Mouse (Mus musculus) MEL (cell line): ENCODE data around the gene Gm3336. TPM values are rescaled to one million over a fixed set of nuclear protein-coding genes. Genes with fewer than 3 reads are reported as not detected.

Source experiments
- DNase-seq: peaks from one replicate; pipeline ENCODE4 v3.0.0; 2011; ENCODE audit warnings: low read depth, low spot score
- H3K27ac ChIP-seq: 2 replicates; pipeline ENCODE4 v1.5.1; 2012; ENCODE audit warnings: low read depth, mild to moderate bottlenecking, control low read depth, low read length, moderate library complexity; ENCODE audit not compliant: control insufficient read depth
- H3K27me3 ChIP-seq, 2 experiments: fragments of 150-350 bp in 1 of 2; sonication (generic) in 1 of 2; 2 replicates each; pipeline ENCODE4 v1.6.1; 2012; ENCODE audit warnings: low read length in 2 of 2, mild to moderate bottlenecking in 2 of 2, improper control_type of control experiment in 1 of 2, moderate library complexity in 1 of 2; ENCODE audit not compliant: insufficient read depth in 2 of 2, control insufficient read depth in 1 of 2
- H3K36me3 ChIP-seq, 2 experiments: 2 replicates each; pipeline ENCODE4 v1.6.1; 2012 to 2014; ENCODE audit warnings: low read length in 2 of 2, improper control_type of control experiment in 1 of 2, inconsistent platforms in 1 of 2, mild to moderate bottlenecking in 1 of 2; ENCODE audit not compliant: insufficient read depth in 2 of 2, control insufficient read depth in 1 of 2
- H3K4me1 ChIP-seq, 2 experiments: fragments of 150-350 bp in 1 of 2; sonication (generic) in 1 of 2; 2 replicates each; pipeline ENCODE4 v1.6.1; 2012; ENCODE audit warnings: low read length in 2 of 2, improper control_type of control experiment in 1 of 2, mild to moderate bottlenecking in 1 of 2; ENCODE audit not compliant: insufficient read depth in 2 of 2, control insufficient read depth in 1 of 2
- H3K4me3 ChIP-seq, 2 experiments: fragments of 150-350 bp in 1 of 2; sonication (generic) in 1 of 2; 2 replicates each; pipeline ENCODE4 v1.5.1; 2012; ENCODE audit warnings: low read depth in 2 of 2, low read length in 2 of 2, mild to moderate bottlenecking in 2 of 2, moderate library complexity in 2 of 2, control low read depth in 1 of 2, improper control_type of control experiment in 1 of 2; ENCODE audit not compliant: control insufficient read depth in 1 of 2, insufficient read depth in 1 of 2
- H3K79me2 ChIP-seq: 2 replicates; pipeline ENCODE4 v1.6.1; 2012; ENCODE audit warnings: mild to moderate bottlenecking, low read length, moderate library complexity; ENCODE audit not compliant: control insufficient read depth, poor library complexity, insufficient read depth
- H3K9ac ChIP-seq: 2 replicates; pipeline ENCODE4 v1.6.1; 2012; ENCODE audit warnings: low read depth, mild to moderate bottlenecking, control low read depth, low read length, moderate library complexity; ENCODE audit not compliant: control insufficient read depth, poor library complexity, severe bottlenecking
- H3K9me3 ChIP-seq: fragments of 150-350 bp; sonication (generic); replicated peaks from 2 replicates; pipeline ENCODE4 v1.6.1; 2012; ENCODE audit warnings: mild to moderate bottlenecking, low read length, improper control_type of control experiment, moderate library complexity; ENCODE audit not compliant: insufficient read depth
- BHLHE40 ChIP-seq: IDR thresholded peaks from 2 replicates; pipeline ENCODE4 v1.6.1; 2012; ENCODE audit warnings: low read depth, mild to moderate bottlenecking, inconsistent platforms, low read length, improper control_type of control experiment, borderline replicate concordance
- CTCF ChIP-seq, 3 experiments: IDR thresholded peaks in 2 of 3; conservative IDR thresholded peaks in 1 of 3; 2 replicates each; pipeline ENCODE4 v1.5.1; 2011 to 2012; ENCODE audit warnings: low read length in 3 of 3, low read depth in 2 of 3, mild to moderate bottlenecking in 2 of 3, improper control_type of control experiment in 1 of 3, inconsistent platforms in 1 of 3, mixed read lengths in 1 of 3, moderate library complexity in 1 of 3; ENCODE audit not compliant: control insufficient read depth in 1 of 3, insufficient read depth in 1 of 3, poor library complexity in 1 of 3, severe bottlenecking in 1 of 3
- GABPA ChIP-seq: IDR thresholded peaks from 2 replicates; pipeline ENCODE4 v1.6.1; 2012; ENCODE audit warnings: low read depth, mild to moderate bottlenecking, inconsistent platforms, low read length, improper control_type of control experiment, moderate library complexity
- JUND ChIP-seq: IDR thresholded peaks from 2 replicates; pipeline ENCODE4 v1.6.1; 2011; ENCODE audit warnings: low read depth, mild to moderate bottlenecking, improper control_type of control experiment, low read length
- MAFK ChIP-seq: IDR thresholded peaks from 2 replicates; pipeline ENCODE4 v1.6.1; 2011; ENCODE audit warnings: low read depth, mild to moderate bottlenecking, low read length, improper control_type of control experiment, borderline replicate concordance
- MAX ChIP-seq: IDR thresholded peaks from 2 replicates; pipeline ENCODE4 v1.6.1; 2011; ENCODE audit warnings: low read length, improper control_type of control experiment
- MAZ ChIP-seq: IDR thresholded peaks from 2 replicates; pipeline ENCODE4 v1.6.1; 2012; ENCODE audit warnings: low read depth, mild to moderate bottlenecking, inconsistent platforms, low read length, improper control_type of control experiment
- MEF2A ChIP-seq: IDR thresholded peaks from 2 replicates; pipeline ENCODE4 v1.6.1; 2014; ENCODE audit warnings: low read depth, mild to moderate bottlenecking, inconsistent platforms, low read length, improper control_type of control experiment; ENCODE audit not compliant: poor library complexity, insufficient replicate concordance, severe bottlenecking; ENCODE audit errors: extremely low read depth
- MYC ChIP-seq: IDR thresholded peaks from 2 replicates; pipeline ENCODE4 v1.6.1; 2011; ENCODE audit warnings: low read depth, mild to moderate bottlenecking, low read length, improper control_type of control experiment, moderate library complexity
- NELFE ChIP-seq: IDR thresholded peaks from 2 replicates; pipeline ENCODE4 v1.6.1; 2011; ENCODE audit warnings: low read depth, low read length, improper control_type of control experiment
- NRF1 ChIP-seq: IDR thresholded peaks from 2 replicates; pipeline ENCODE4 v1.6.1; 2014; ENCODE audit warnings: low read depth, mild to moderate bottlenecking, inconsistent platforms, low read length, improper control_type of control experiment, moderate library complexity; ENCODE audit not compliant: poor library complexity, insufficient read depth, severe bottlenecking
- POLR2A ChIP-seq, 2 experiments: IDR thresholded peaks; 2 replicates each; pipeline ENCODE4 v1.6.1; 2011 to 2012; ENCODE audit warnings: low read length in 2 of 2, mild to moderate bottlenecking in 2 of 2, control low read depth in 1 of 2, improper control_type of control experiment in 1 of 2, low read depth in 1 of 2, moderate library complexity in 1 of 2; ENCODE audit not compliant: control insufficient read depth in 1 of 2, insufficient read depth in 1 of 2, poor library complexity in 1 of 2
- RAD21 ChIP-seq: IDR thresholded peaks from 2 replicates; pipeline ENCODE4 v1.6.1; 2011; ENCODE audit warnings: mild to moderate bottlenecking, low read depth, low read length, improper control_type of control experiment
- RCOR1 ChIP-seq: IDR thresholded peaks from 2 replicates; pipeline ENCODE4 v1.6.1; 2012; ENCODE audit warnings: low read depth, mild to moderate bottlenecking, inconsistent platforms, low read length, improper control_type of control experiment
- SIN3A ChIP-seq: IDR thresholded peaks from 2 replicates; pipeline ENCODE4 v1.6.1; 2012; ENCODE audit warnings: low read length, improper control_type of control experiment, inconsistent platforms
- SMC3 ChIP-seq: IDR thresholded peaks from 2 replicates; pipeline ENCODE4 v1.6.1; 2011; ENCODE audit warnings: low read depth, low read length, improper control_type of control experiment
- TAL1 ChIP-seq: IDR thresholded peaks from 2 replicates; pipeline ENCODE4 v1.6.1; 2012; ENCODE audit warnings: mild to moderate bottlenecking, inconsistent platforms, low read length, moderate library complexity, mixed read lengths
- TBP ChIP-seq: IDR thresholded peaks from 2 replicates; pipeline ENCODE4 v1.8.0; 2011; ENCODE audit warnings: low read depth, low read length, improper control_type of control experiment
- USF1 ChIP-seq: IDR thresholded peaks from 2 replicates; pipeline ENCODE4 v1.6.1; 2014; ENCODE audit warnings: low read depth, mild to moderate bottlenecking, inconsistent platforms, low read length, improper control_type of control experiment, moderate library complexity
- ZC3H11A ChIP-seq: IDR thresholded peaks from 2 replicates; pipeline ENCODE4 v1.6.1; 2012; ENCODE audit warnings: low read depth, mild to moderate bottlenecking, inconsistent platforms, low read length, improper control_type of control experiment
- ZKSCAN1 ChIP-seq: IDR thresholded peaks from 2 replicates; pipeline ENCODE4 v1.6.1; 2012; ENCODE audit warnings: low read depth, mild to moderate bottlenecking, inconsistent platforms, low read length, improper control_type of control experiment, moderate library complexity
- ZMIZ1 ChIP-seq: IDR thresholded peaks from 2 replicates; pipeline ENCODE4 v1.6.1; 2012; ENCODE audit warnings: low read depth, mild to moderate bottlenecking, inconsistent platforms, low read length, improper control_type of control experiment, moderate library complexity
- ZNF384 ChIP-seq: IDR thresholded peaks from 2 replicates; pipeline ENCODE4 v1.6.1; 2012; ENCODE audit warnings: low read depth, mild to moderate bottlenecking, inconsistent platforms, low read length, improper control_type of control experiment
- polyA plus RNA-seq, 2 experiments: library from polyadenylated mRNA; stranded (reverse) in 1 of 2; unstranded in 1 of 2; fragments of >175 nt in 1 of 2; fragments of >200 nt in 1 of 2; gene quantifications; 2 replicates each; pipeline versions ENCODE4 v1.2.1 to v1.2.4; 2012; ENCODE audit warnings: low replicate concordance in 2 of 2, low read depth in 1 of 2; ENCODE audit not compliant: insufficient read length in 2 of 2, insufficient read depth in 1 of 2, missing spikeins in 1 of 2
- total RNA-seq: library from RNA; depleted of rRNA; stranded (reverse); fragments of 300-350 nt; gene quantifications from 2 replicates; pipeline ENCODE4 v1.2.3, GENCODE M21; 2012

The Gm3336 gene
- total and polyA plus RNA-seq, 3 experiments = 0.19 to 0.72 TPM; not detected in 1

- no peaks in the 10 kb centered on the region for H3K27me3 ChIP-seq
- peak overlapping the region; percentile 89 for H3K27ac ChIP-seq
- H3K4me3 ChIP-seq = no peak overlapping the region
- TF ChIP-seq ZNF384 (no peak), RAD21 (no peak), CTCF (IDR thresholded peaks at IDR 0.05 in 2 of 3, conservative IDR thresholded peaks at IDR 0.05 in 1 of 3; ENCODE audit: control insufficient read depth in 1 of 3, insufficient read depth in 1 of 3, low read depth in 2 of 3, low read length in 3 of 3, poor library complexity in 1 of 3, severe bottlenecking in 1 of 3) (no peak), NRF1 (no peak), GABPA (no peak), SMC3 (no peak), MYC (no peak), TBP (no peak), TAL1 (no peak), RCOR1 (no peak), ZKSCAN1 (no peak), ZC3H11A (no peak), BHLHE40 (no peak), MAX (no peak), MEF2A (no peak)
- H3K9ac ChIP-seq = peak overlapping the region; percentile 84
- peaks cover 0 to 20% of the 10 kb centered on the region in 2 experiments; a peak in 2 of 4 replicates for H3K36me3 ChIP-seq
- H3K79me2 ChIP-seq = peaks cover 22% of the 10 kb centered on the region
- H3K9me3 ChIP-seq = no peaks in the 10 kb centered on the region
- peak; percentile 27 for DNase-seq
- H3K4me1 ChIP-seq = peaks cover 5 to 21% of the 10 kb centered on the region in 2 experiments; a peak in 3 of 4 replicates
Observed at GRCm38 (mm10) chr8:70674716-70675115, 43.6 kb upstream of the Gm3336 start.

DNA sequence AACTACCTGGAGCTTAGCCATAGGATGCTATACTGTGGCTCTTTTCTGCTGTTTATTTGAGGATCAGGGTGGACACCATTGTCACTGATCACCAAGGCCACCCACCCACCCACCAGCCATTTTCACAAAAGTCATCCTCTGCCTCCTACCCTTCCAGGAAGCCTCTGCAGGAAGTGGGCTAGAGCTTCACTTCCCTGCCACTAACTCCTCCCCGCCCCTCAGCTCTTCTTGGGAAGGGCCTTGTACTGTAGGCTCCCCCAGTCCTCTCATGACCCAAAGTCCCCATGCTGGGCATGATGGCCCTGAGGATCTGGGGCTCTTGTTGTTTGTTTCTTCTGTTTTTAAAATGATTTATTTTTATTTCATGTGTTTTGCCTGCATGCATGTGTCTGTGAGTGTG lies 43.0 kb upstream of the Gm3336 start:
- Histone ChIP-seq H3K27me3 (no peaks in the 10 kb centered on the region), H3K79me2 (peaks cover 22% of the 10 kb centered on the region), H3K4me1 (peaks cover 5 to 21% of the 10 kb centered on the region in 2 experiments; a peak in 3 of 4 replicates), H3K27ac (no peak overlapping the region; the same call in 1 of the 2 replicates), H3K9me3 (no peaks in the 10 kb centered on the region), H3K9ac (no peak overlapping the region), H3K36me3 (peaks cover 0 to 20% of the 10 kb centered on the region in 2 experiments; a peak in 2 of 4 replicates), H3K4me3 (no peak overlapping the region)
- peak; percentile 29 for DNase-seq
- TF ChIP-seq MAZ (no peak), POLR2A (IDR thresholded peaks at IDR 0.05; ENCODE audit: control insufficient read depth in 1 of 2, insufficient read depth in 1 of 2, low read depth in 1 of 2, low read length in 2 of 2, poor library complexity in 1 of 2) (no peak), NRF1 (no peak), TBP (no peak), SIN3A (no peak), NELFE (no peak), JUND (no peak), MAFK (no peak), USF1 (no peak), ZMIZ1 (no peak), ZKSCAN1 (no peak), MYC (no peak)
